Mouse (Mus musculus) E14TG2a.4 (cell line): ENCODE data around the gene Scp2.

Source experiments
- CTCF ChIP-seq: conservative IDR thresholded peaks from 2 replicates; pipeline ENCODE4 v1.5.1; 2014; ENCODE audit warnings: low read length
- NANOG ChIP-seq: IDR thresholded peaks from 2 replicates; pipeline ENCODE4 v1.6.1; 2014; ENCODE audit warnings: borderline replicate concordance, low read length, mixed read lengths

- TF ChIP-seq CTCF (no peak), NANOG (no peak)
Measured at GRCm38 (mm10) chr4:108126260-108126659, 18.5 kb downstream of the Scp2 start.
